Mouse (Mus musculus): ENCODE measurements around the gene Slc2a13.
A peak's percentile ranks its signal among the peaks of the same experiment; 100 is the strongest.

Gene Slc2a13

GRCm38 (mm10) chr15:91502235-91502634 is 70.8 kb downstream of the Slc2a13 start:
- no peak for DNase-seq (ENCODE audit: low read depth)

- DNase-seq (ENCODE audit: low read depth): no peak
Observed at GRCm38 (mm10) chr15:91495014-91495413, 78.0 kb downstream of the Slc2a13 start.

- no peak for DNase-seq (ENCODE audit: low read depth)
Observed at GRCm38 (mm10) chr15:91479924-91480615, 93.0 kb downstream of the Slc2a13 start.

- peak; percentile 1 for DNase-seq (ENCODE audit: low read depth)
Observed at GRCm38 (mm10) chr15:91477766-91478165, 95.3 kb downstream of the Slc2a13 start.

GRCm38 (mm10) chr15:91473690-91474409 is 99.2 kb downstream of the Slc2a13 start:
- no peak for DNase-seq (ENCODE audit: low read depth)

- DNase-seq (ENCODE audit: low read depth): no peak
Observed at GRCm38 (mm10) chr15:91465331-91465730, 107.7 kb downstream of the Slc2a13 start.

- no peak for DNase-seq (ENCODE audit: low read depth)
Observed at GRCm38 (mm10) chr15:91463857-91464435, 109.1 kb downstream of the Slc2a13 start.

GRCm38 (mm10) chr15:91463026-91463661 is 109.9 kb downstream of the Slc2a13 start:
- DNase-seq (ENCODE audit: low read depth): no peak

- DNase-seq (ENCODE audit: low read depth): no peak
Observed at GRCm38 (mm10) chr15:91461940-91462339, 111.1 kb downstream of the Slc2a13 start.

GRCm38 (mm10) chr15:91457202-91457601 is 115.9 kb downstream of the Slc2a13 start:
- no peak for DNase-seq (ENCODE audit: low read depth)

GRCm38 (mm10) chr15:91445399-91445798 is 127.7 kb downstream of the Slc2a13 start:
- DNase-seq (ENCODE audit: low read depth): no peak

GRCm38 (mm10) chr15:91443449-91443848 is 129.6 kb downstream of the Slc2a13 start:
- DNase-seq (ENCODE audit: low read depth): no peak

- DNase-seq (ENCODE audit: low read depth): no peak
Observed at GRCm38 (mm10) chr15:91439883-91440282, 133.2 kb downstream of the Slc2a13 start.

- no peak for DNase-seq (ENCODE audit: low read depth)
Observed at GRCm38 (mm10) chr15:91425426-91425825, 147.6 kb downstream of the Slc2a13 start.

- DNase-seq (ENCODE audit: low read depth): no peak
Observed at GRCm38 (mm10) chr15:91406979-91407378, 166.1 kb downstream of the Slc2a13 start.

GRCm38 (mm10) chr15:91395165-91395564 is 177.9 kb downstream of the Slc2a13 start:
- no peak for DNase-seq (ENCODE audit: low read depth)

GRCm38 (mm10) chr15:91383694-91384093 is 189.4 kb downstream of the Slc2a13 start:
- no peak for DNase-seq (ENCODE audit: low read depth)

- no peak for DNase-seq (ENCODE audit: low read depth)
Observed at GRCm38 (mm10) chr15:91382606-91383005, 190.5 kb downstream of the Slc2a13 start.

- no peak for DNase-seq (ENCODE audit: low read depth)
Observed at GRCm38 (mm10) chr15:91381864-91382263, 191.2 kb downstream of the Slc2a13 start.

GRCm38 (mm10) chr15:91378751-91379325 is 194.2 kb downstream of the Slc2a13 start:
- DNase-seq (ENCODE audit: low read depth): no peak

GRCm38 (mm10) chr15:91377568-91377967 is 195.5 kb downstream of the Slc2a13 start:
- DNase-seq (ENCODE audit: low read depth): no peak

GRCm38 (mm10) chr15:91377105-91377504 is 196.0 kb downstream of the Slc2a13 start:
- DNase-seq (ENCODE audit: low read depth): no peak

Measured in naive thymus-derived CD4-positive, alpha-beta T cell, adult 2 months (primary cell).